Mouse (Mus musculus) kidney, postnatal 0 days (tissue): ENCODE measurements around the gene Slc16a10. TPM values are rescaled to one million over a fixed set of nuclear protein-coding genes. Genes with fewer than 3 reads are reported as not detected.

Source experiments
- ATAC-seq: fragments of 200-750 bp; cut with Nextera tagmentation; replicated peaks from 2 replicates; pipeline ENCODE4 v1.8.0; 2017; ENCODE audit warnings: low read depth, moderate number of reproducible peaks, moderate TSS enrichment, moderate library complexity; ENCODE audit not compliant: low FRiP score
- DNase-seq: peaks from one replicate; pipeline ENCODE4 v3.0.0-alpha.2; 2016; ENCODE audit warnings: low spot score
- H3K27ac ChIP-seq: fragments of 300-500 bp; sonication (generic); 2 replicates; pipeline ENCODE4 v1.5.1; 2014; ENCODE audit warnings: mild to moderate bottlenecking
- H3K27me3 ChIP-seq: fragments of 300-500 bp; sonication (generic); 2 replicates; pipeline ENCODE4 v1.6.1; 2014; ENCODE audit warnings: low read length, mixed read lengths; ENCODE audit not compliant: insufficient read depth
- H3K36me3 ChIP-seq: fragments of 300-500 bp; sonication (generic); 2 replicates; pipeline ENCODE4 v1.6.1; 2014; ENCODE audit warnings: low read length, mixed read lengths; ENCODE audit not compliant: insufficient read depth
- H3K4me1 ChIP-seq: fragments of 300-500 bp; sonication (generic); replicated peaks from 2 replicates; pipeline ENCODE4 v1.6.1; 2014; ENCODE audit warnings: antibody characterized with exemption, low read length, mixed read lengths; ENCODE audit not compliant: insufficient read depth
- H3K4me2 ChIP-seq: fragments of 300-500 bp; sonication (generic); 2 replicates; pipeline ENCODE4 v1.6.1; 2014; ENCODE audit warnings: mild to moderate bottlenecking, low read length, moderate library complexity, mixed read lengths
- H3K4me3 ChIP-seq: fragments of 300-500 bp; sonication (generic); replicated peaks from 2 replicates; pipeline ENCODE4 v1.5.1; 2014; ENCODE audit warnings: low read depth, low read length
- H3K9ac ChIP-seq: fragments of 300-500 bp; sonication (generic); 2 replicates; pipeline ENCODE4 v1.6.1; 2014; ENCODE audit warnings: low read depth, low read length
- H3K9me3 ChIP-seq: fragments of 300-500 bp; sonication (generic); replicated peaks from 2 replicates; pipeline ENCODE4 v1.6.1; 2016; ENCODE audit warnings: low read length, inconsistent platforms, mixed read lengths
- CTCF ChIP-seq: IDR thresholded peaks from 2 replicates; pipeline ENCODE4 v1.5.1; 2016; ENCODE audit warnings: antibody characterized with exemption, low read depth, mild to moderate bottlenecking, moderate library complexity
- WGBS: fragments of 180-500 bp; shearing (Covaris S2); extraction: QIAGEN DNeasy Blood & Tissue Kit; methylation state at CpG from one replicate; pipeline ENCODE4 v1.1.7; 2014; 5-methylcytosine and 5-hydroxymethylcytosine counted together
- polyA plus RNA-seq: library from polyadenylated mRNA; unstranded; fragments of >200 nt; fragmentation: Nextera tagmentation; extraction: Ambion mirVana; gene quantifications from 2 replicates; pipeline ENCODE4 v1.2.1, GENCODE M21; 2015

Gene Slc16a10
- polyA plus RNA-seq, 1 experiment from 2014 or later: 10.0 TPM

- no peaks in the 10 kb centered on the region for H3K27me3 ChIP-seq
- no peak overlapping the region for H3K27ac ChIP-seq
- no peaks in the 10 kb centered on the region for H3K4me1 ChIP-seq
- 86% methylated on average over 3 of the region's 3 CpGs for WGBS
- H3K4me2 ChIP-seq: no peak overlapping the region
- no peak overlapping the region for H3K4me3 ChIP-seq
- no peaks in the 10 kb centered on the region for H3K36me3 ChIP-seq
- TF ChIP-seq CTCF: no peak
- no peak for DNase-seq
- ATAC-seq: no peak
- H3K9me3 ChIP-seq: no peaks in the 10 kb centered on the region
- no peak overlapping the region for H3K9ac ChIP-seq
Observed at GRCm38 (mm10) chr10:40119466-40119865, 22.6 kb downstream of the Slc16a10 start.

DNA sequence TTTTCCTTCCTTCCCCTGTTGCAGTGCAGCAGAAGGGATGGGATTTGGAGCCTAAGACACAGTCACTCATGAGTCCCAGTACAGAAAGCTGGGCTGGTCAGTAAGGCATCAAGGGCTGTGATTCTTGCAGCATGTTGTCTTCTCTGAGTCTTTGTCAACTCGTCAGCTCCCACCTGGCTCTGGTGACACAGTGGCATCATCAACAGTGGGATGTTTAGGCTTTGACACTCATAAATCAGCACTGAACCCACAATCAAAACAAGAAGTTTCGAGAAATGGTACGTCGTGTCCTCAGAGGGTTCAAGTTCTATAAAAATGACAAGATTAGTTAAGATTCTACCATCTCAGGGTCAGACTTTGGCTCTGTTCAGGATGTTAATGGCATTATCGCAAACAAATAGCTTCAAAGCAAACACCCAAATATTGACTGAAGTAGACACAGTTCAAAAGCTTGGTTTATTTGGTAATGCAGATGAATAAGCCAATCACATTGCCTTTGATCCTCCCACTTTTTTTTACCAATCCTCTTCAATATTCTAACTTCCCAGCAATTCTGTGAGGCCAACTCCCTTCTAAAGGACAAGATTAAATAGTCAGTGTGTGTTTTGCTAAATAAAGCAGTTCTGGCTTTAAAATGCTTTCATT, 23.2 kb downstream of the Slc16a10 start:
- H3K27me3 ChIP-seq: no peaks in the 10 kb centered on the region
- no peak overlapping the region for H3K4me2 ChIP-seq
- DNase-seq: no peak
- H3K4me1 ChIP-seq: no peaks in the 10 kb centered on the region
- TF ChIP-seq CTCF: no peak
- H3K9ac ChIP-seq: no peak overlapping the region
- H3K27ac ChIP-seq: no peak overlapping the region
- H3K4me3 ChIP-seq: no peak overlapping the region
- 68% methylated on average over 5 of the region's 5 CpGs for WGBS
- ATAC-seq: no peak
- no peaks in the 10 kb centered on the region for H3K9me3 ChIP-seq
- H3K36me3 ChIP-seq: no peaks in the 10 kb centered on the region

DNA sequence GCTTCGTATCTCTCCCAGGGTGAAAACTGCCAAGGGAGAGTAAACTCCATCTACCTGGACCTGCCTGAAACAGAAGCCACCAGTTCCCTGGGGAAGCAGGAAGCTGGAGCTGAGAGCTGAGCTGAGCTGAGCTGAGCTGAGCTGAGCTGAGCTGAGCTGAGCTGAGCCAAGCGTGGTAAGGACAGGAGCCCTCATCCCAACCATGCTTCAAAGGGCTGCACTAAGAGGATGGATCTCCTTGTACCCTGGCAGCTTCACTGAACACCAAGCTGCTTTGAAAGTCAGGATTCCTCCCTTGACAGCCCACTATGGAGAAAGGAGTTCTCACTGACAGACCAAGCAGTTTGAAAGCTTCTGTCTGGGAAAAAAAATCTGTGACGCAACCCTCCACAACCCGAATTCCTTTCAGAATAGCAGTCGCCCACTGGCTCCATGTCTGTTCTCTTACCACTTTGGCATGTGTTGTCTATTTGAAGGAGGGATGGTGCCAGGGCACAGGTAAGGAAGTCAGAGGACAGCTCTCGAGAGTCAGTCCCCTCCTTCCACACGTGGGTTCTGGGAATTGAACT, 28.5 kb downstream of the Slc16a10 start:
- Histone ChIP-seq H3K9ac (no peak overlapping the region), H3K4me3 (no peak overlapping the region), H3K27ac (no peak overlapping the region), H3K36me3 (no peaks in the 10 kb centered on the region), H3K9me3 (no peaks in the 10 kb centered on the region), H3K27me3 (no peaks in the 10 kb centered on the region), H3K4me2 (no peak overlapping the region), H3K4me1 (no peaks in the 10 kb centered on the region)
- ATAC-seq (no peak), DNase-seq (no peak)
- no peak for TF ChIP-seq CTCF
- WGBS: 80% methylated on average over 7 of the region's 7 CpGs

GRCm38 (mm10) chr10:40112256-40112655, 29.8 kb downstream of the Slc16a10 start:
- DNase-seq (no peak), ATAC-seq (no peak)
- H3K4me2 ChIP-seq: no peak overlapping the region
- no peak for TF ChIP-seq CTCF
- H3K9ac ChIP-seq: no peak overlapping the region
- no peaks in the 10 kb centered on the region for H3K4me1 ChIP-seq
- H3K9me3 ChIP-seq: no peaks in the 10 kb centered on the region
- WGBS: 91% methylated on average over 10 of the region's 10 CpGs
- no peak overlapping the region for H3K4me3 ChIP-seq
- H3K27me3 ChIP-seq: no peaks in the 10 kb centered on the region
- H3K27ac ChIP-seq: no peak overlapping the region
- H3K36me3 ChIP-seq: no peaks in the 10 kb centered on the region

- Histone ChIP-seq H3K4me3 (no peak overlapping the region), H3K27me3 (no peaks in the 10 kb centered on the region), H3K27ac (no peak overlapping the region), H3K4me1 (no peaks in the 10 kb centered on the region), H3K9me3 (no peaks in the 10 kb centered on the region), H3K36me3 (no peaks in the 10 kb centered on the region), H3K4me2 (no peak overlapping the region), H3K9ac (no peak overlapping the region)
- DNase-seq (no peak), ATAC-seq (no peak)
- TF ChIP-seq CTCF: no peak
- 85% methylated on average over 5 of the region's 5 CpGs for WGBS
Observed at GRCm38 (mm10) chr10:40109520-40109919, 32.5 kb downstream of the Slc16a10 start.

GRCm38 (mm10) chr10:40108992-40109391, 33.1 kb downstream of the Slc16a10 start:
- H3K4me2 ChIP-seq: no peak overlapping the region
- DNase-seq: no peak
- H3K9me3 ChIP-seq: no peaks in the 10 kb centered on the region
- H3K36me3 ChIP-seq: no peaks in the 10 kb centered on the region
- H3K9ac ChIP-seq: no peak overlapping the region
- no peak overlapping the region for H3K4me3 ChIP-seq
- WGBS: 70% methylated on average over 8 of the region's 8 CpGs
- TF ChIP-seq CTCF: no peak
- no peaks in the 10 kb centered on the region for H3K27me3 ChIP-seq
- no peak for ATAC-seq
- H3K4me1 ChIP-seq: no peaks in the 10 kb centered on the region
- no peak overlapping the region for H3K27ac ChIP-seq
